Mouse (Mus musculus) intestine, postnatal 0 days (tissue): ENCODE measurements at regions not wholly inside any gene's neighbourhood (a gene's known extent, or its start where the extent isn't known, plus 50 kb on each side); places are given as distances from the start of the nearest gene placed in this dataset.

Experiments used
- ATAC-seq: fragments of 200-750 bp; cut with Nextera tagmentation; 2 replicates; pipeline ENCODE4 v1.8.0; 2017; ENCODE audit warnings: mild to moderate bottlenecking, moderate TSS enrichment, moderate library complexity
- H3K27ac ChIP-seq: fragments of 300-500 bp; sonication (generic); 2 replicates; pipeline ENCODE4 v1.5.1; 2014; ENCODE audit warnings: mild to moderate bottlenecking, low read depth, low read length, moderate library complexity
- H3K27me3 ChIP-seq: fragments of 300-500 bp; sonication (generic); replicated peaks from 2 replicates; pipeline ENCODE4 v1.6.1; 2014; ENCODE audit warnings: low read length, mixed read lengths; ENCODE audit not compliant: control insufficient read depth, insufficient read depth
- H3K36me3 ChIP-seq: fragments of 300-500 bp; sonication (generic); 2 replicates; pipeline ENCODE4 v1.6.1; 2014; ENCODE audit warnings: mild to moderate bottlenecking, moderate library complexity; ENCODE audit not compliant: control insufficient read depth, insufficient read depth
- H3K4me1 ChIP-seq: fragments of 300-500 bp; sonication (generic); replicated peaks from 2 replicates; pipeline ENCODE4 v1.6.1; 2014; ENCODE audit warnings: antibody characterized with exemption, low read length, mixed read lengths; ENCODE audit not compliant: control insufficient read depth, insufficient read depth
- H3K4me2 ChIP-seq: fragments of 300-500 bp; sonication (generic); replicated peaks from 2 replicates; pipeline ENCODE4 v1.6.1; 2014; ENCODE audit warnings: low read depth, mild to moderate bottlenecking, moderate library complexity
- H3K4me3 ChIP-seq: fragments of 300-500 bp; sonication (generic); 2 replicates; pipeline ENCODE4 v1.5.1; 2014; ENCODE audit warnings: low read depth, low read length
- H3K9ac ChIP-seq: fragments of 300-500 bp; sonication (generic); 2 replicates; pipeline ENCODE4 v1.6.1; 2014; ENCODE audit warnings: mild to moderate bottlenecking, low read depth, low read length
- H3K9me3 ChIP-seq: fragments of 300-500 bp; sonication (generic); 2 replicates; pipeline ENCODE4 v1.6.1; 2016; ENCODE audit warnings: mixed run types; ENCODE audit not compliant: control insufficient read depth
- CTCF ChIP-seq: sonication (generic); IDR thresholded peaks from 2 replicates; pipeline ENCODE4 v1.5.1; 2016; ENCODE audit warnings: low read depth, mild to moderate bottlenecking, control low read depth, antibody characterized with exemption, moderate library complexity
- WGBS: fragments of 180-500 bp; shearing (Covaris S2); extraction: QIAGEN DNeasy Blood & Tissue Kit; methylation state at CpG from one replicate; pipeline ENCODE4 v1.1.7; 2014; 5-methylcytosine and 5-hydroxymethylcytosine counted together

GRCm38 (mm10) chr1:90544821-90545536 is 57.8 kb upstream of the Cops8 start:
- Histone ChIP-seq H3K4me1 (no peaks in the 10 kb centered on the region), H3K9me3 (peaks cover 7% of the 10 kb centered on the region), H3K27ac (no peak overlapping the region), H3K4me2 (no peak overlapping the region), H3K27me3 (no peaks in the 10 kb centered on the region), H3K4me3 (no peak overlapping the region), H3K36me3 (no peaks in the 10 kb centered on the region), H3K9ac (no peak overlapping the region)
- 72% methylated on average over 9 of the region's 9 CpGs for WGBS
- TF ChIP-seq CTCF = no peak
- ATAC-seq = no peak

- Histone ChIP-seq H3K4me3 (no peak overlapping the region), H3K4me2 (no peak overlapping the region), H3K9me3 (no peaks in the 10 kb centered on the region), H3K27me3 (no peaks in the 10 kb centered on the region), H3K27ac (no peak overlapping the region), H3K36me3 (no peaks in the 10 kb centered on the region), H3K9ac (no peak overlapping the region), H3K4me1 (no peaks in the 10 kb centered on the region)
- no peak for ATAC-seq
- WGBS = 68% methylated on average over 6 of the region's 6 CpGs
- no peak for TF ChIP-seq CTCF
Measured at GRCm38 (mm10) chr1:90552644-90553043, 50.1 kb upstream of the Cops8 start.
